Mouse (Mus musculus) liver, embryonic 12.5 days (tissue): ENCODE data around the gene Abcc4. TPM values are rescaled to one million over a fixed set of nuclear protein-coding genes. Genes with fewer than 3 reads are reported as not detected.

Experiments used
- ATAC-seq: fragments of 200-750 bp; cut with Nextera tagmentation; 2 replicates; pipeline ENCODE4 v1.8.0; 2017; ENCODE audit warnings: moderate number of reproducible peaks, mild to moderate bottlenecking, moderate library complexity
- H3K27ac ChIP-seq: fragments of 300-500 bp; sonication (generic); 2 replicates; pipeline ENCODE4 v1.5.1; 2016; ENCODE audit warnings: mild to moderate bottlenecking
- H3K27me3 ChIP-seq: fragments of 300-500 bp; sonication (generic); replicated peaks from 2 replicates; pipeline ENCODE4 v1.6.1; 2016; ENCODE audit warnings: mild to moderate bottlenecking, moderate library complexity
- H3K36me3 ChIP-seq: fragments of 300-500 bp; sonication (generic); 2 replicates; pipeline ENCODE4 v1.6.1; 2016; ENCODE audit warnings: mild to moderate bottlenecking, moderate library complexity
- H3K4me1 ChIP-seq: fragments of 300-500 bp; sonication (generic); 2 replicates; pipeline ENCODE4 v1.6.1; 2016
- H3K4me2 ChIP-seq: fragments of 300-500 bp; sonication (generic); 2 replicates; pipeline ENCODE4 v1.6.1; 2016; ENCODE audit warnings: mild to moderate bottlenecking, moderate library complexity
- H3K4me3 ChIP-seq: fragments of 300-500 bp; sonication (generic); 2 replicates; pipeline ENCODE4 v1.5.1; 2016; ENCODE audit warnings: mild to moderate bottlenecking, moderate library complexity
- H3K9ac ChIP-seq: fragments of 300-500 bp; sonication (generic); 2 replicates; pipeline ENCODE4 v1.6.1; 2016; ENCODE audit warnings: mild to moderate bottlenecking, moderate library complexity
- H3K9me3 ChIP-seq: fragments of 300-500 bp; sonication (generic); replicated peaks from 2 replicates; pipeline ENCODE4 v1.6.1; 2016; ENCODE audit warnings: mild to moderate bottlenecking, moderate library complexity
- WGBS: fragments of 180-500 bp; shearing (Covaris S2); methylation state at CpG from one replicate; pipeline ENCODE4 v1.1.7; 2016; ENCODE audit not compliant: insufficient replicate concordance; 5-methylcytosine and 5-hydroxymethylcytosine counted together
- polyA plus RNA-seq: library from polyadenylated mRNA; unstranded; fragments of >200 nt; fragmentation: Nextera tagmentation; extraction: Ambion mirVana; gene quantifications from 2 replicates; pipeline ENCODE4 v1.2.1, GENCODE M21; 2016

The Abcc4 gene
- polyA plus RNA-seq, 1 experiment from 2014 or later: 3.0 TPM

DNA sequence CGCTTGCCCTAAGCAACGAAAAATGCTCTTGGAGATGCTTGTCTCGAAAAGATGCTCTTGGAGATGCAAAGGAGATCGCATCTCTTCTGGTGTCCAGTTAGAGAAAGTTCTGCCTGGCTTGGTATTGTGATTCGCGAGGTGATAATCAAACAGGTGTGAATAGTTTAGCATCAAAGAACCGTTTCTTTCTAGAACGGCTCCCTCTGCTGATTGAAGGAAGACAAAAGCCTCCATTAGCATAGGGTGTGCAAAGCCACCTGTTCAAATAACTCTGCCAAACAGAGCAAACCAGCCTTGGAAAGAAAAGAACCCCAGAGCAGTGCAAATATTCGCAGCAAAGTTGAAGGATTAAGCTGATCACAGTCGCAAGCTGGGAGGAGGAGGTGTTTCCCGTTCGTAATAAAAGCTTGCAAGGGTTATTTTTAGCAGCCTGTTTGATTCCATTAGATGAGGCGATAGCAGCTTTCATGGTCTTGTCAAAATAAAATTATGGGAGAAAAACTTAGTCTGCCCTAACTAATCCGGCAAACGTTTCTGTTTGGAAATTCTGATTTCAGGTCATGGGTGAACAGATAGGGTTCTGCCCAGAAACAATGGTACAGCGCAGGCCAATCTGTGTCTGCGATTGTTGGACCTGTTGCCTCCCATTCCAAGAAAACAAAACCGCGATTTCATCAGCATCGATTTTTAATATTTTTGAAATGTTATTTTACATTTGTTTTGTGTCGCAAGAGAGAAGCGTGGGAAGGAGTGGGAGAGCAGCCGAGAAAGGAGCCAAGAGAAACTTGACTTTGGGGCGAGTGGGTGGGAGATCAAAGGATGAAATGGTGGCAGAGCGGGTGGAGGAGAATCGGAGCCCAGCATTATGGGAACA lies 231.6 kb downstream of the Abcc4 start:
- no peaks in the 10 kb centered on the region for H3K36me3 ChIP-seq
- H3K27ac ChIP-seq: no peak overlapping the region
- H3K4me1 ChIP-seq: peaks cover 7% of the 10 kb centered on the region
- peaks cover 43% of the 10 kb centered on the region for H3K27me3 ChIP-seq
- H3K4me2 ChIP-seq: peak overlapping the region; percentile 69
- ATAC-seq: no peak
- no peak overlapping the region for H3K9ac ChIP-seq
- H3K9me3 ChIP-seq: no peaks in the 10 kb centered on the region
- peak overlapping the region; percentile 40 for H3K4me3 ChIP-seq
- 20% methylated on average over 26 of the region's 26 CpGs for WGBS

- H3K4me1 ChIP-seq: peaks cover 7% of the 10 kb centered on the region
- no peaks in the 10 kb centered on the region for H3K36me3 ChIP-seq
- H3K9me3 ChIP-seq: no peaks in the 10 kb centered on the region
- ATAC-seq: no peak
- peak overlapping the region; percentile 40 for H3K4me3 ChIP-seq
- H3K4me2 ChIP-seq: peak overlapping the region; percentile 69
- H3K9ac ChIP-seq: no peak overlapping the region
- H3K27me3 ChIP-seq: peaks cover 43% of the 10 kb centered on the region
- no peak overlapping the region for H3K27ac ChIP-seq
- WGBS: under 1% methylated on average over 34 of the region's 37 CpGs
Observed at GRCm38 (mm10) chr14:118473831-118474193, 232.2 kb downstream of the Abcc4 start.

GRCm38 (mm10) chr14:118473188-118473830 lies 232.7 kb downstream of the Abcc4 start:
- Histone ChIP-seq H3K4me2 (peak overlapping the region; percentile 69), H3K9me3 (no peaks in the 10 kb centered on the region), H3K4me1 (peaks cover 7% of the 10 kb centered on the region), H3K27ac (no peak overlapping the region), H3K4me3 (peak overlapping the region; percentile 40), H3K9ac (no peak overlapping the region), H3K27me3 (peaks cover 43% of the 10 kb centered on the region), H3K36me3 (no peaks in the 10 kb centered on the region)
- ATAC-seq: no peak
- 13% methylated on average over 20 of the region's 20 CpGs for WGBS

DNA sequence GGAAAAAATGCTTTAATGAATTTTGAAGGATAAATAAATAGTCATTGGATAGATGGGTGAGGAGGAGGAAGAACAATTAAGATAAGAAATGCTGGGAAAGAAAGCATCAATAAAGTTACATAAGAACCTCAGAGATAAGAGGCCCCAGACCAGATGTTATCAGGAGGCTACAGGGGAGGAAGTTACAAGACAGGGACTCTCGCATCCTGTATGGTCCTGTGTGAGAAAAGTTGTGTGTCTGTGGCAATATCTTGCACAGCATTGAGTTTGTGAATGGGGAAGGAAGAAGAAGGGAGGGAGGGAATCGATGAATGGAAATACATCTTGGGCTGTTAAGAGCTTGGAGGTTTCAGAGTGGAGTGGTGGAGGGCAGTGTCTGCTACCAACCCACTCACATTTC lies 240.7 kb downstream of the Abcc4 start:
- H3K9ac ChIP-seq: no peak overlapping the region
- no peaks in the 10 kb centered on the region for H3K9me3 ChIP-seq
- H3K4me1 ChIP-seq: no peaks in the 10 kb centered on the region
- no peaks in the 10 kb centered on the region for H3K36me3 ChIP-seq
- 24% methylated on average over 2 of the region's 2 CpGs for WGBS
- H3K4me3 ChIP-seq: no peak overlapping the region
- no peak for ATAC-seq
- no peak overlapping the region for H3K4me2 ChIP-seq
- H3K27me3 ChIP-seq: peaks cover 4% of the 10 kb centered on the region; the same call in 1 of the 2 replicates
- no peak overlapping the region for H3K27ac ChIP-seq

GRCm38 (mm10) chr14:118464401-118464800 lies 241.6 kb downstream of the Abcc4 start:
- Histone ChIP-seq H3K36me3 (no peaks in the 10 kb centered on the region), H3K27me3 (no peaks in the 10 kb centered on the region), H3K27ac (no peak overlapping the region), H3K9ac (no peak overlapping the region), H3K4me3 (no peak overlapping the region), H3K4me1 (no peaks in the 10 kb centered on the region), H3K9me3 (no peaks in the 10 kb centered on the region), H3K4me2 (no peak overlapping the region)
- ATAC-seq: no peak
- WGBS: 65% methylated on average over 3 of the region's 3 CpGs

GRCm38 (mm10) chr14:118452572-118452971 lies 253.4 kb downstream of the Abcc4 start:
- WGBS: 17% methylated on average over 4 of the region's 4 CpGs
- Histone ChIP-seq H3K9me3 (no peaks in the 10 kb centered on the region), H3K36me3 (no peaks in the 10 kb centered on the region), H3K9ac (no peak overlapping the region), H3K27me3 (no peaks in the 10 kb centered on the region), H3K4me2 (no peak overlapping the region), H3K27ac (no peak overlapping the region), H3K4me1 (no peaks in the 10 kb centered on the region), H3K4me3 (no peak overlapping the region)
- no peak for ATAC-seq

DNA sequence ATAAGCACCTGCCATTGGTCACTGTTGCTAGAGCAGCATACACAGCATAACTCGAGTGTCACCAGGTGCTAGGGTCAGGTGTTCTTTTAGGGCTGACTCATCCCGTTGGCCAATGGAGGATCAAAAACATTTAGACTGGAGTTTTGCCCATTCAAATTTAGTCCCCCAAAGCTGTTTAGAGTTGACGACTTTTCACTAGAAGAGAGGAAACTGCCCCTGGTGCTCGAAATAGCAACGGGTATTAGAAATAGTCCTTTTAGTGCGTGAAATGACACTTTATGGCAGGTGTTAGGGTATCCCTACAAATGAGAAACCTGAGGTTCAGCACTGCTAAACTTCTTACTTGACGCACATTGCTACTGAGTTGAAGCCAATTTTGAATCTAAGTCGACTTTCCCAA lies 265.9 kb downstream of the Abcc4 start:
- Histone ChIP-seq H3K9ac (no peak overlapping the region), H3K27me3 (peaks cover 68% of the 10 kb centered on the region), H3K4me3 (no peak overlapping the region), H3K27ac (no peak overlapping the region), H3K9me3 (no peaks in the 10 kb centered on the region), H3K4me2 (no peak overlapping the region), H3K4me1 (0 out of 2 replicates have a peak, but pooled peaks cover 6% of the 10 kb centered on the region), H3K36me3 (no peaks in the 10 kb centered on the region)
- 62% methylated on average over 8 of the region's 8 CpGs for WGBS
- no peak for ATAC-seq

- ATAC-seq: no peak
- Histone ChIP-seq H3K36me3 (no peaks in the 10 kb centered on the region), H3K9me3 (no peaks in the 10 kb centered on the region), H3K4me1 (0 out of 2 replicates have a peak, but pooled peaks cover 6% of the 10 kb centered on the region), H3K9ac (no peak overlapping the region), H3K27me3 (peaks cover 83% of the 10 kb centered on the region), H3K27ac (no peak overlapping the region), H3K4me2 (peak overlapping the region; percentile 65), H3K4me3 (peak overlapping the region; percentile 35)
- WGBS: 2% methylated on average over 36 of the region's 36 CpGs
Observed at GRCm38 (mm10) chr14:118437156-118437931, 268.7 kb downstream of the Abcc4 start.

- Histone ChIP-seq H3K27me3 (peaks cover 80% of the 10 kb centered on the region), H3K4me2 (peak overlapping the region; percentile 65), H3K9ac (no peak overlapping the region), H3K27ac (no peak overlapping the region), H3K9me3 (no peaks in the 10 kb centered on the region), H3K4me1 (0 out of 2 replicates have a peak, but pooled peaks cover 6% of the 10 kb centered on the region), H3K36me3 (no peaks in the 10 kb centered on the region), H3K4me3 (peak overlapping the region; percentile 35)
- ATAC-seq: no peak
- WGBS: 1% methylated on average over 31 of the region's 31 CpGs
Observed at GRCm38 (mm10) chr14:118436791-118437155, 269.2 kb downstream of the Abcc4 start.

GRCm38 (mm10) chr14:118435676-118436330 lies 270.2 kb downstream of the Abcc4 start:
- Histone ChIP-seq H3K36me3 (no peaks in the 10 kb centered on the region), H3K9ac (no peak overlapping the region), H3K4me3 (no peak overlapping the region), H3K4me2 (no peak overlapping the region), H3K4me1 (0 out of 2 replicates have a peak, but pooled peaks cover 6% of the 10 kb centered on the region), H3K9me3 (no peaks in the 10 kb centered on the region), H3K27ac (no peak overlapping the region), H3K27me3 (peaks cover 70% of the 10 kb centered on the region)
- no peak for ATAC-seq
- WGBS: 36% methylated on average over 12 of the region's 12 CpGs

- H3K9ac ChIP-seq: no peak overlapping the region
- peaks cover 63% of the 10 kb centered on the region for H3K27me3 ChIP-seq
- H3K4me1 ChIP-seq: 0 out of 2 replicates have a peak, but pooled peaks cover 6% of the 10 kb centered on the region
- no peak overlapping the region for H3K27ac ChIP-seq
- 65% methylated on average over 4 of the region's 4 CpGs for WGBS
- H3K36me3 ChIP-seq: no peaks in the 10 kb centered on the region
- no peak for ATAC-seq
- H3K9me3 ChIP-seq: no peaks in the 10 kb centered on the region
- H3K4me3 ChIP-seq: no peak overlapping the region
- no peak overlapping the region for H3K4me2 ChIP-seq
Observed at GRCm38 (mm10) chr14:118434842-118435241, 271.2 kb downstream of the Abcc4 start.
